Mouse (Mus musculus) midbrain, embryonic 14.5 days (tissue): ENCODE measurements at regions not wholly inside any gene's neighbourhood (a gene's known extent, or its start where the extent isn't known, plus 50 kb on each side); places are given as distances from the start of the nearest gene placed in this dataset.

Experiments used
- ATAC-seq: fragments of 200-750 bp; cut with Nextera tagmentation; 2 replicates; pipeline ENCODE4 v1.8.0; 2017; ENCODE audit warnings: moderate number of reproducible peaks, moderate library complexity; ENCODE audit not compliant: low FRiP score, low TSS enrichment
- DNase-seq: peaks from one replicate; pipeline ENCODE4 v3.0.0-alpha.2; 2015
- H3K27ac ChIP-seq: fragments of 300-500 bp; sonication (generic); replicated peaks from 2 replicates; pipeline ENCODE4 v1.5.1; 2014; ENCODE audit warnings: mild to moderate bottlenecking, low read depth, low read length, moderate library complexity
- H3K27me3 ChIP-seq: fragments of 300-500 bp; sonication (generic); 2 replicates; pipeline ENCODE4 v1.6.1; 2014; ENCODE audit warnings: low read length, control low read depth, mixed read lengths; ENCODE audit not compliant: control insufficient read depth, insufficient read depth
- H3K36me3 ChIP-seq: fragments of 300-500 bp; sonication (generic); 2 replicates; pipeline ENCODE4 v1.6.1; 2014; ENCODE audit warnings: low read length, control low read depth; ENCODE audit not compliant: control insufficient read depth, insufficient read depth
- H3K4me1 ChIP-seq: fragments of 300-500 bp; sonication (generic); 2 replicates; pipeline ENCODE4 v1.6.1; 2014; ENCODE audit warnings: mild to moderate bottlenecking, antibody characterized with exemption, low read length, control low read depth; ENCODE audit not compliant: control insufficient read depth, insufficient read depth
- H3K4me2 ChIP-seq: fragments of 300-500 bp; sonication (generic); 2 replicates; pipeline ENCODE4 v1.6.1; 2014; ENCODE audit warnings: mild to moderate bottlenecking, low read length, moderate library complexity
- H3K4me3 ChIP-seq: fragments of 300-500 bp; sonication (generic); replicated peaks from 2 replicates; pipeline ENCODE4 v1.5.1; 2014; ENCODE audit warnings: low read depth, low read length
- H3K9ac ChIP-seq: fragments of 300-500 bp; sonication (generic); replicated peaks from 2 replicates; pipeline ENCODE4 v1.6.1; 2014; ENCODE audit warnings: mild to moderate bottlenecking, low read length, moderate library complexity
- H3K9me3 ChIP-seq: fragments of 300-500 bp; sonication (generic); 2 replicates; pipeline ENCODE4 v1.6.1; 2016; ENCODE audit warnings: low read length, control low read depth, mixed read lengths; ENCODE audit not compliant: control insufficient read depth
- WGBS: fragments of 180-500 bp; shearing (Covaris S2); extraction: QIAGEN DNeasy Blood & Tissue Kit; methylation state at CpG from one replicate; pipeline ENCODE4 v1.1.7; 2014; 5-methylcytosine and 5-hydroxymethylcytosine counted together

GRCm38 (mm10) chr14:89242159-89242558, 771.0 kb upstream of the Pcdh20 start:
- no peak for DNase-seq
- Histone ChIP-seq H3K9ac (no peak overlapping the region), H3K27ac (no peak overlapping the region), H3K27me3 (no peaks in the 10 kb centered on the region), H3K4me2 (no peak overlapping the region), H3K4me3 (no peak overlapping the region), H3K36me3 (no peaks in the 10 kb centered on the region), H3K4me1 (no peaks in the 10 kb centered on the region), H3K9me3 (no peaks in the 10 kb centered on the region)
- no peak for ATAC-seq
- WGBS, result 89% methylated on average over 1 of the region's 1 CpGs

DNA sequence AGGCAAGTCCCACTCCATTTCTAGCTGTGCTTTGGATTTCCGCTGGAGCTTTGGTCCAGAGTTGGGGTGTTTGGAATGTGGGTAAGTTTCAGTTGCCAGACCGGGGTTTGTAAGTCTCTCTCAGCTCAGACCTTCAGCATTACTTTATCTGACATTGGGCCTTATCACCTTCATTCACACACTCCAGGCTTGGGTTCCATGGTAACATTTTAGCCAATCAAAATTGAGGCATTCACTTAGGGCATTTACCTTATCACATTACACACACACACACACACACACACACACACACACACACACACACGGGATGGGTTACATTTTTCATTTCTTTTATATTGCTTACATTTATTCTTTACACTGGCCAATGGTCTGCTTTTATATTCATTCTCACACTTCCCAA, 765.3 kb upstream of the Pcdh20 start:
- DNase-seq (no peak), ATAC-seq (no peak)
- H3K27ac ChIP-seq, result no peak overlapping the region
- no peaks in the 10 kb centered on the region for H3K27me3 ChIP-seq
- no peak overlapping the region for H3K4me3 ChIP-seq
- H3K9ac ChIP-seq, result no peak overlapping the region
- WGBS, result 81% methylated on average over 3 of the region's 3 CpGs
- H3K9me3 ChIP-seq, result no peaks in the 10 kb centered on the region
- H3K4me1 ChIP-seq, result no peaks in the 10 kb centered on the region
- no peak overlapping the region for H3K4me2 ChIP-seq
- no peaks in the 10 kb centered on the region for H3K36me3 ChIP-seq

DNA sequence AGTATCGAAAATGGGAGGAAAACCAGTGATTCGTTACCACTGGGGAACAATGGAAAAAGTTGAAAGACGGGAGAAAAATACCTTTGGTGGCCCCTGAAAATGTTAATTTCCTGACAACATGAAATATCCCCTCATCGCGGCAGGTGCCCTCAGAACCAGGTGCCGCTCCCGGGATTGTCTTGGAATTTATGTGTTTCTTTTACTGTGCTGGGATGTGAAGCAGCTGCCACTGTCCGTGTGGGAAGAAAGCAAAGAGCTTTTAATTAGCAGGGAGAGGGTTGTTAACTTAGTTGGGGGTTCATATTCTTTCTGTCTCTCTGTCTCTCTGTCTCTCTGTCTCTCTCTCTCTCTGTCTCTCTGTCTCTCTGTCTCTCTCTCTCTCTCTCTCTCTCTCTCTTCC, 759.3 kb upstream of the Pcdh20 start:
- no peaks in the 10 kb centered on the region for H3K36me3 ChIP-seq
- DNase-seq, result no peak
- H3K27ac ChIP-seq, result no peak overlapping the region
- H3K27me3 ChIP-seq, result no peaks in the 10 kb centered on the region
- no peak overlapping the region for H3K4me3 ChIP-seq
- H3K4me2 ChIP-seq, result peak overlapping the region; percentile 20; the same call in 1 of the 2 replicates
- 51% methylated on average over 8 of the region's 8 CpGs for WGBS
- no peak for ATAC-seq
- H3K9ac ChIP-seq, result no peak overlapping the region
- no peaks in the 10 kb centered on the region for H3K9me3 ChIP-seq
- no peaks in the 10 kb centered on the region for H3K4me1 ChIP-seq

GRCm38 (mm10) chr14:89217390-89217789, 746.2 kb upstream of the Pcdh20 start:
- Histone ChIP-seq H3K9me3 (no peaks in the 10 kb centered on the region), H3K27ac (no peak overlapping the region), H3K27me3 (no peaks in the 10 kb centered on the region), H3K4me3 (no peak overlapping the region), H3K4me2 (no peak overlapping the region), H3K36me3 (no peaks in the 10 kb centered on the region), H3K4me1 (no peaks in the 10 kb centered on the region), H3K9ac (no peak overlapping the region)
- ATAC-seq (no peak), DNase-seq (no peak)
- 6% methylated on average over 1 of the region's 1 CpGs for WGBS

DNA sequence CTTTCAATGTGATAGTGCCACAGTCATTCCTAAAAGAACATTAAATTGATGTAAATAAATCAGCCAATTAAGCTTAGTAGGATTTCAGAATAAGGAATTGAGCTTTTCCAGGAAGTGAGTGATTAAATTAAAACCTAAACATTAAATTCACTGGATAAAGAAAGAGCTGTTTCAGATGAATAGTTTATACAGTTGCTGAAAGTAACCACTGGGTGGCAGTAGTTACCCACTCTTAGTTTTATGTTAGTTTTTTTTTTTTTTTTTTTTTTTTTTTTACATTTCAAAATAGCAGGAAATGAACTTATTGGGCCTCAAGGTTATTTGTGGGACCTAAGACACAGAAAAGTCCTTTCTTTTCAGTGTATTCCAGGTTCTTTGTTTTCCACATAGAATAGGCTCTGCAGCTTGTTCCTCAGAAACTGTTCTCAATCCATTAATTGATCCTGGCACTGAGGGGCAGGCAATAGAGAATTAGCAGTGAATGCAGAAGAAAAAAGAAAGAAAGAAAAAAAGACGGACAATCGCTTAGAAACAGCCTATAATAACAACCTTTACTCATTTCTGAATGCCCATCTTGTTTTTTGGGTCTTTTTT, 710.3 kb upstream of the Pcdh20 start:
- Histone ChIP-seq H3K4me1 (no peaks in the 10 kb centered on the region; the same call in 1 of the 2 replicates), H3K27me3 (no peaks in the 10 kb centered on the region), H3K27ac (no peak overlapping the region), H3K9me3 (no peaks in the 10 kb centered on the region), H3K9ac (no peak overlapping the region), H3K4me3 (no peak overlapping the region), H3K36me3 (no peaks in the 10 kb centered on the region), H3K4me2 (no peak overlapping the region)
- DNase-seq (peak; percentile 82), ATAC-seq (no peak)
- 35% methylated on average over 2 of the region's 2 CpGs for WGBS

- Histone ChIP-seq H3K4me1 (no peaks in the 10 kb centered on the region), H3K9ac (no peak overlapping the region), H3K27ac (no peak overlapping the region), H3K36me3 (no peaks in the 10 kb centered on the region), H3K9me3 (no peaks in the 10 kb centered on the region), H3K4me3 (no peak overlapping the region), H3K27me3 (no peaks in the 10 kb centered on the region), H3K4me2 (no peak overlapping the region)
- ATAC-seq, result peak; percentile 63
- peak; percentile 54 for DNase-seq
- 35% methylated on average over 3 of the region's 3 CpGs for WGBS
These were observed 671.9 kb upstream of the Pcdh20 start for GRCm38 (mm10) chr14:89142994-89143686.

GRCm38 (mm10) chr14:89099296-89099695, 628.1 kb upstream of the Pcdh20 start:
- H3K4me1 ChIP-seq, result no peaks in the 10 kb centered on the region
- DNase-seq (peak; percentile 31), ATAC-seq (no peak)
- H3K4me3 ChIP-seq, result no peak overlapping the region
- no peaks in the 10 kb centered on the region for H3K27me3 ChIP-seq
- H3K36me3 ChIP-seq, result no peaks in the 10 kb centered on the region
- H3K9ac ChIP-seq, result no peak overlapping the region
- H3K27ac ChIP-seq, result no peak overlapping the region
- no peak overlapping the region for H3K4me2 ChIP-seq
- WGBS, result 22% methylated on average over 4 of the region's 4 CpGs
- no peaks in the 10 kb centered on the region for H3K9me3 ChIP-seq

GRCm38 (mm10) chr14:89089661-89090060, 618.5 kb upstream of the Pcdh20 start:
- ATAC-seq (no peak), DNase-seq (no peak)
- no peaks in the 10 kb centered on the region for H3K9me3 ChIP-seq
- H3K27me3 ChIP-seq, result no peaks in the 10 kb centered on the region
- no peak overlapping the region for H3K9ac ChIP-seq
- H3K27ac ChIP-seq, result no peak overlapping the region
- H3K36me3 ChIP-seq, result no peaks in the 10 kb centered on the region
- H3K4me2 ChIP-seq, result no peak overlapping the region
- H3K4me1 ChIP-seq, result no peaks in the 10 kb centered on the region
- H3K4me3 ChIP-seq, result no peak overlapping the region
- WGBS, result 86% methylated on average over 1 of the region's 1 CpGs

- 97% methylated on average over 1 of the region's 1 CpGs for WGBS
- ATAC-seq (no peak), DNase-seq (no peak)
- no peak overlapping the region for H3K9ac ChIP-seq
- H3K27me3 ChIP-seq, result no peaks in the 10 kb centered on the region
- H3K4me1 ChIP-seq, result no peaks in the 10 kb centered on the region
- no peak overlapping the region for H3K4me2 ChIP-seq
- no peaks in the 10 kb centered on the region for H3K9me3 ChIP-seq
- no peak overlapping the region for H3K27ac ChIP-seq
- H3K36me3 ChIP-seq, result no peaks in the 10 kb centered on the region
- H3K4me3 ChIP-seq, result no peak overlapping the region
These were observed 604.8 kb upstream of the Pcdh20 start for GRCm38 (mm10) chr14:89076014-89076413.
